Mouse (Mus musculus) intestine, embryonic 16.5 days (tissue): ENCODE data around the gene 4930404H24Rik. TPM values are rescaled to one million over a fixed set of nuclear protein-coding genes. Genes with fewer than 3 reads are reported as not detected.
A peak's percentile ranks its signal among the peaks of the same experiment; 100 is the strongest.

Experiments
- ATAC-seq: fragments of 200-750 bp; cut with Nextera tagmentation; 2 replicates; pipeline ENCODE4 v1.8.0; 2017; ENCODE audit warnings: moderate TSS enrichment, moderate library complexity
- H3K27ac ChIP-seq: fragments of 300-500 bp; sonication (generic); 2 replicates; pipeline ENCODE4 v1.5.1; 2014; ENCODE audit warnings: mild to moderate bottlenecking, low read length
- H3K27me3 ChIP-seq: fragments of 300-500 bp; sonication (generic); replicated peaks from 2 replicates; pipeline ENCODE4 v1.6.1; 2014; ENCODE audit warnings: low read length, control low read depth, mixed read lengths; ENCODE audit not compliant: control insufficient read depth, insufficient read depth
- H3K36me3 ChIP-seq: fragments of 300-500 bp; sonication (generic); 2 replicates; pipeline ENCODE4 v1.6.1; 2014; ENCODE audit warnings: low read length, control low read depth; ENCODE audit not compliant: control insufficient read depth, insufficient read depth
- H3K4me1 ChIP-seq: fragments of 300-500 bp; sonication (generic); 2 replicates; pipeline ENCODE4 v1.6.1; 2014; ENCODE audit warnings: low read length, control low read depth, mixed read lengths; ENCODE audit not compliant: control insufficient read depth, insufficient read depth
- H3K4me2 ChIP-seq: fragments of 300-500 bp; sonication (generic); 2 replicates; pipeline ENCODE4 v1.6.1; 2014; ENCODE audit warnings: low read depth, low read length, control low read depth
- H3K4me3 ChIP-seq: fragments of 300-500 bp; sonication (generic); 2 replicates; pipeline ENCODE4 v1.5.1; 2014; ENCODE audit warnings: mild to moderate bottlenecking, low read length
- H3K9ac ChIP-seq: fragments of 300-500 bp; sonication (generic); 2 replicates; pipeline ENCODE4 v1.6.1; 2014; ENCODE audit warnings: low read depth, low read length
- H3K9me3 ChIP-seq: fragments of 300-500 bp; sonication (generic); 2 replicates; pipeline ENCODE4 v1.6.1; 2016; ENCODE audit warnings: low read length, control low read depth; ENCODE audit not compliant: control insufficient read depth
- WGBS: fragments of 180-500 bp; shearing (Covaris S2); extraction: QIAGEN DNeasy Blood & Tissue Kit; methylation state at CpG from one replicate; pipeline ENCODE4 v1.1.7; 2014; 5-methylcytosine and 5-hydroxymethylcytosine counted together
- polyA plus RNA-seq: library from polyadenylated mRNA; unstranded; fragments of >200 nt; fragmentation: Nextera tagmentation; extraction: Ambion mirVana; gene quantifications from 2 replicates; pipeline ENCODE4 v1.2.1, GENCODE M21; 2015

The 4930404H24Rik gene
- polyA plus RNA-seq: not detected in 2 replicates

DNA sequence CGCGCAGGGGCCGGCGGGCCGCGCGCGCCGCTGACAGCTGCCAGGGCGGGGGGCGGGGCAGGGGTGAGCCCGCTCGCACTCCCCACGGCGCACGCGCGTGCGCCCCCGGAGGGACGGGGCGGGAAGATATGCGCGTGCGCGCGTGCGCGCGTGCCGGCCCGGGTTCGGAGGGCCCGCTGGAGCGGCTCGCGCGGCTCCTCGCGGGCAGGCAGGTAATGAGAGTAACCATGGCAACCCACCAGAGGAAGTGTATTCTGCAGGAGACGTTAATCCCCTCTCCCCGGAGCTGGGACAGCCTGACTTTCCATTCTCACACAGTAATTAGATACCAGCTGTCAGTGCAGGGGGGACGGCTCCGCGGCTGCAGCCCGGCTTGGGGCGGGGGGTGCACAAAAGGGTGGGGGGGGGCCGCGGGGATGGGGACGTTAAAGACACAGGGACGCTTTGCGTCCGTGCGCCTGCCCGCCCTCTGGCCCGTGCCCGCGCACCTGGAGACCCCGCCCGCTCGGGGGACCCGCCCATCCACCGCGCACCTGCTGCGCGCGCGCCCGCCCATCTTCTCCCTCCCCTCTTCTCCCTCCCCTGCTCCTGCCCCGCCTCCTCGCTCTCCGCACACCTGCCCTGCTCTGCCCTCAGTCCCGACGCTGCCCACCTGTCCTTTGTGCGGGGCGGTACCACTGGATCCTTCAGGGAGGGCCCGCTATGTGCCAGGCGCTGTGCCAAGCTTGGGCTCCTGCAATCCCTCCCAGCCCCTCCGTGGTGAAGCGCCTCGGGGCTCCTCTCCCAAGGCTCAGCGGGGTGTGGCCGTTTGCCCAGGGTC, at the start of gene 4930404H24Rik:
4930404H24Rik (plus strand) TSS at position 218 of the 820 bp plus-strand sequence.
- Histone ChIP-seq H3K36me3 (no peaks in the 10 kb centered on the region), H3K27ac (peak within 1 kb of the TSS; percentile 68), H3K4me1 (peaks cover 31% of the 10 kb centered on the region), H3K9me3 (no peaks in the 10 kb centered on the region), H3K4me3 (peak within 1 kb of the TSS; percentile 68), H3K27me3 (0 out of 2 replicates have a peak, but pooled peaks cover 4% of the 10 kb centered on the region), H3K4me2 (peak within 1 kb of the TSS; percentile 94), H3K9ac (peak within 1 kb of the TSS; percentile 76)
- peak; percentile 73 for ATAC-seq
- 1% methylated on average over 80 of the region's 83 CpGs for WGBS

DNA sequence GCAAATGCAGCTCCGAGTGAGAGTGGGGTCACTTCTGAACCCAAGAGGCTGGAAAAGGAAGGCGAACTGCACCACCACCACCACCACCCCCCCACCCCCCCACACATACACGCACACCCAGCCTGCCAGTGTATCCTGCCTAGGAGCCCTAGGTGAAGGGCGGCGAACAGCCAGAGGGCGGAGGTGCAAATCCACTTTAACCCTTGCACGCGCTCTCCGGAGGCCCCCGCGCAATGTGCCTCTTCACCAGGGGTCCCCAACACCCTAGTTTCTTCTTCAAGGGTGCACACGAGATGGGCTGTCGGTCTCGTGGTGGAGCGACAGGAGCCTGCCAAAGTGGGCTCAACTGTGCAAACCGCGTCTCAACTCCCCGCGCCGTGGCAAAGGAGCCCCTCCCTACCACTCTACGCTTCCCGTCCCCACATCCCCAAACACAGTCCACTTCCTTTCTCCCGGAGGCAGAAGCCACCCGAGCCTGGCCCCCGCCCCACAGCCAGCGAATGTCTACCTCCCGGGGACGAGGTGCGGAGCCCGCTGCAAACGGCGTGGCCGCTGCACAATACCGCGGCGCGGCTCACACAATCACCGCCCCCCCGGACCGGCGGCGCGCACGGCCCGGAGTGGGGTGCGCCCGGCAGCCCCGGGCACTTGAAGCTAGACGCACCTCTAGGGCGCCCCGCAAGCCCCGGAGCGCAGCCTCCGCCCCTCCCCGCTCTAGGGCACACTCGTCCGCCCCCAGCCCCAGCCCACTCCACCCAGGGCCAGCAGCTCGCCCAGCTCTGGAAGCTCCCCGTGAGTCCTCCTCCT, 49.0 kb upstream of the 4930404H24Rik start:
- Histone ChIP-seq H3K27ac (peak overlapping the region; percentile 100), H3K27me3 (no peaks in the 10 kb centered on the region), H3K4me2 (peak overlapping the region; percentile 98), H3K9me3 (no peaks in the 10 kb centered on the region), H3K36me3 (no peaks in the 10 kb centered on the region), H3K4me3 (peak overlapping the region; percentile 99), H3K9ac (peak overlapping the region; percentile 97), H3K4me1 (peaks cover 49% of the 10 kb centered on the region)
- peak; percentile 26 for ATAC-seq
- under 1% methylated on average over 50 of the region's 59 CpGs for WGBS

DNA sequence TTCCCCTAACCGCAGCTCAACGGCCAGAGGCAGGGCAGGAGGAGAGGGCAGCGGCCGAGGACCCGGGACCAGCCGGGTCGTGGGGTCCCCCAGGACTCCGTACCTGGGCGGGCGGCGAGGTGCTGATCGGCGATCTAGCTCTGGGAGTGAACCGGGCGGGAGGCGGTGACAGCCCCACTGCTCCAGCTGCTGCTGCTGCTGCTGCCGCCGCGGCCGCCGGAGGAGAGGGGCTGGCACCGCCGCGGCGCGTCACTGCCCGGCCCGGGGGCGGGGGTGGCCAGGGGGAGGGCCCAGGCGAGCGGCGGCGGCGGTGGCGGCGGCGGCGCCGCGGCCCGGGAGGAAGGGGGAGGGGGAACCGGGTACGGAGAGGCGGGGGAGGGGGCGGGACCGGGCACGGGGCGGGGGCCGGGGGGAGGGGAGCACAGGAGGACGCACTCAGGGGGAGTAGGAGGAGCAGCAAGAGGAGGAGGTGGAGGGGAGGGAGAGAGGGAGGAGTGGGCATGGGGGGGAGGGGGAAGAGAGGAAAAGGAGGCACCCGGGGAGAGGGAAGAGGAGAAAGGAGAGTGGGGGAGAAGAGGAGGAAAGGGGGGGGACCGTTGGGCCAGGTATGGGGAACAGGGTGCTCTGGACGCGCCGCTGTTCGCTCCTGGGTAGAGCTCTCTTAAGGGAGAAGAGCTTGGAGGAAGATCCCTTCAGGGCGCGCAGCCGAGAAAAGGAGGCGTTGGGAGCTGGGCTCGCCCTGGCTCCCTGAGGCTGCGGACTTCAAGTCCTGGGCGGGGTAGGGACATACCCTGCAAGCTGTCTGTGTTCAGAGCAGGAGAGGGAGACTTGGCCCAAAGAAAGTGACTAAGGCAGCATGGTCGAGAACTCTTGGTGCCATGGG, 48.1 kb upstream of the 4930404H24Rik start:
- WGBS: under 1% methylated on average over 37 of the region's 64 CpGs
- peak; percentile 75 for ATAC-seq
- H3K9ac ChIP-seq: peak overlapping the region; percentile 97

DNA sequence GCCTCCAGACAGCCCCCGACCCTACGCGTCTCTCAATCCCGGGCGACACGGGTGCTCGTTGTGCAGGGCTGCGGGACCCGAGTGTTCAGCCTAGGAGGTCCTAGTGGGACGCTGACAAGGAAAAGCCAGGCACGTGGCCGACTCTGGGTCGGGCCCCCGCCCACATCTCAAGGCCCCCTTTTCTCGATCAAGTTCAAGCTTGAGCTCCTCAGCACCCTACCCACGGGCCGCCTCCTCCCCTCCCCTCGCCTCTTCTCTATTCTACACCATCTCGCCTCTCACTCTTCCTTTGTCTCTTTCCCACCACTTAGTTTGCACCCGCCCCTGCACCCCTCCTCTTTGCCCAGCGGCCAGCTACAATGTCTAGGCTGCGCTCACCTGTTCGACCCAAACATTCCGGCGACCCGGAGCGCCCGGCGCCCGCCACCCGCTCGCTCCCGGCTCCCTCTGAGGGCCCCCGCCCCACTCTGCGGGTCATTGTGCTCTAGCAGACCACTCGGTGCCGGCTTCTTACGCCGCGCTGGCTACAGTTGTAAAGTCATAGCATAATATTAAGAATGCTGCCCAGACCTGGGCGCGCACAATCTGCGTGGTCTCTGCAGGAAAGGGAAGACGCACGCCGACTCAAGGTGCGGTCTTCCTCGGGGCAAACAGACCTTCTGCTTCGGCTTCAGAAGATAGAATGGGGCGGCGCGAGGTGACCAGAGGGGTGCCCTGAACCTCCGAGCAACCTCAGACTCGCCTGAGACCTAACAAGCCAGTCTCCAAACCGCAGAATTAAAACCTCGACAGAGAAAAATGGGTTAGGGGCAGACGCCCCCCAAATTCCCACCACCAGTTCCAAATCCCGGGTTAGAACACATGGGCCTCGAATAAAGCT, 47.2 kb upstream of the 4930404H24Rik start:
- no peaks in the 10 kb centered on the region for H3K9me3 ChIP-seq
- peak; percentile 37 for ATAC-seq
- peak overlapping the region; percentile 98 for H3K4me2 ChIP-seq
- under 1% methylated on average over 59 of the region's 59 CpGs for WGBS
- peak overlapping the region; percentile 100 for H3K27ac ChIP-seq
- H3K9ac ChIP-seq: peak overlapping the region; percentile 97
- no peaks in the 10 kb centered on the region for H3K36me3 ChIP-seq
- peaks cover 37% of the 10 kb centered on the region for H3K4me1 ChIP-seq
- H3K27me3 ChIP-seq: no peaks in the 10 kb centered on the region
- H3K4me3 ChIP-seq: peak overlapping the region; percentile 99

More for the DNA sequence above, 48.1 kb upstream of the 4930404H24Rik start:
- H3K4me2 ChIP-seq: peak overlapping the region; percentile 98
- no peaks in the 10 kb centered on the region for H3K9me3 ChIP-seq
- no peaks in the 10 kb centered on the region for H3K27me3 ChIP-seq
- peak overlapping the region; percentile 99 for H3K4me3 ChIP-seq
- H3K4me1 ChIP-seq: peaks cover 42% of the 10 kb centered on the region
- no peaks in the 10 kb centered on the region for H3K36me3 ChIP-seq
- peak overlapping the region; percentile 100 for H3K27ac ChIP-seq

DNA sequence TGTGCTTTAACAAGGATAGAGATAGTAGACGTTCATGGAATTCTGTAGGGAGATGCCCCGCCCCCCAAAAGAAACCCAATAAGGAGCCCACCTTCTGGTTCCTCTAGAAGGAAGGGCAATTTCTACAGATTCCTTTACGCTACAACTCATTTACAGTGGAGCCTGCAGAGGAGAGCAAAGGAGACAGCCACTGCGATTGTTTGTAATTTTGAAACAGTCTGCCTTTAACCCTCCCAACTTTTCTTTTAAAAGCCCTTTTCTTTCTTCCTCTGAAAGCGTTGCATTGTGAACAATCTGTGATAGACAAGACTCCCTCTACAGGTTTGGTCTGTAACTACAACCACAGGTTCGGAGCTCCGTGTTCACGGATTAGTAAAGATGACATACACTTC, 46.6 kb upstream of the 4930404H24Rik start:
- Histone ChIP-seq H3K4me1 (peaks cover 31% of the 10 kb centered on the region), H3K27ac (peak overlapping the region; percentile 100), H3K4me2 (peak overlapping the region; percentile 98), H3K4me3 (peak overlapping the region; percentile 99), H3K9me3 (no peaks in the 10 kb centered on the region), H3K36me3 (no peaks in the 10 kb centered on the region), H3K9ac (peak overlapping the region; percentile 97), H3K27me3 (no peaks in the 10 kb centered on the region)
- ATAC-seq: no peak
- WGBS: under 1% methylated on average over 8 of the region's 8 CpGs

DNA sequence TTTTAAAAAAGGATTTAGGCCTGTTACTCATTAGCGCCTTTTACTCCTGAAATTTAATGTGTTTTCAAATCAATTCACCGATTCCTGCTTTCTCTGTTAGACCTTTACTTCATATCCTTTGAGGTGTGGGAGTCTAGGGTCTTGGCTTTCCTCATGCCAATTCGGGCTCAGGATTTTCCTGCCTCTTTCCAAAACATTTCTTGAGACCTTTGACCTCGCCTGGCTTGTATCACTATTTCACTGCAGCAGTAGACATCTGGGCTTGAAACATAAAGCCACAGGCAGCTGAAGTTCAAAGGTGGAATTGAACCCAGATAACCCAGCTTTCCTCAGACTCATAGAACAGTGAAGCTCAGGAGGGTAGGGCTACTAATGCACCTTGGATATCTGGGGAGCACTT, 46.1 kb upstream of the 4930404H24Rik start:
- WGBS: 22% methylated on average over 4 of the region's 4 CpGs
- Histone ChIP-seq H3K9me3 (no peaks in the 10 kb centered on the region), H3K27ac (peak overlapping the region; percentile 34; the same call in 1 of the 2 replicates), H3K4me3 (no peak overlapping the region), H3K9ac (no peak overlapping the region), H3K4me2 (peak overlapping the region; percentile 14; the same call in 1 of the 2 replicates), H3K27me3 (no peaks in the 10 kb centered on the region), H3K36me3 (no peaks in the 10 kb centered on the region), H3K4me1 (peaks cover 26% of the 10 kb centered on the region)
- peak; percentile 22; the same call in 1 of the 2 replicates for ATAC-seq

DNA sequence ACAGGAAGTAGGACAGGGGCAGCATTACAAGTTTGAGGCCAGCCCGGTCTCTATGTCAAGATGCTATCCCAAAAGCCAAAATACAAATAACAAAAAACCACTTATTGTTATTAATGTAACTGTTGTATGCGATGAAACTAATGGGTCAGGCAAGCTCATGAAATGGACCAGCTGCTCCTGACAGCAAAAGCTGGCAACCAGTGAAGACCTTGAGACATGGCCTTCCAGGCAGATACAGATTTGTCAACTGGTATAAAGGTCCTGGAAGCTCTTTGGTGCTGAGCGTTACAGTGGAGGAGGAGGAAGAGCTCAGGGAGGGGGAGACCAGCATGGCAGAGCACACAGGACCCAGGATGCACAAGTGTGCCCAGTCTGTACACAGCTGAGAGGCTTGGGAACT, 44.9 kb upstream of the 4930404H24Rik start:
- H3K27me3 ChIP-seq: no peaks in the 10 kb centered on the region
- 66% methylated on average over 3 of the region's 3 CpGs for WGBS
- no peaks in the 10 kb centered on the region for H3K9me3 ChIP-seq
- no peak overlapping the region for H3K4me2 ChIP-seq
- no peak for ATAC-seq
- H3K36me3 ChIP-seq: no peaks in the 10 kb centered on the region
- no peak overlapping the region for H3K4me3 ChIP-seq
- H3K4me1 ChIP-seq: peaks cover 13% of the 10 kb centered on the region
- no peak overlapping the region for H3K9ac ChIP-seq
- no peak overlapping the region for H3K27ac ChIP-seq

DNA sequence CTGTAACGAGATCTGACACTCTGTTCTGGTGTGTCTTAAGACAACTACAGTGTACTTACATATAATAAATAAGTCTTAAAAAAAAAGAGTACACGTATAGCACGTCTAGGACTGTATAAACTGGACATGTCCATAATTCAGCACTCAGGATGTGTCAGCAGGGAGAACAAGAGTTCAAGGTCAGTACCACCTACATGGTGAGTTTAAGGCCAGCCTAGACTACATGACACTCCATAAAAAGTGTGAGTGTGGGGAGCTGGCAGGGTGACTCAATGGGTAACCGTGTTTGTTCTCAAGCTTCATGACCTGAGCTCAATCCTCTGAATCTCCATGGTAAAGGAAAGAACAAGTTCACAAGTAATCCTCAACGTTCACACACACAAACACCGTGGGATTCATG, 44.1 kb upstream of the 4930404H24Rik start:
- no peak overlapping the region for H3K4me2 ChIP-seq
- H3K9me3 ChIP-seq: no peaks in the 10 kb centered on the region
- 74% methylated on average over 6 of the region's 6 CpGs for WGBS
- no peak overlapping the region for H3K4me3 ChIP-seq
- no peak for ATAC-seq
- peaks cover 10% of the 10 kb centered on the region for H3K4me1 ChIP-seq
- no peak overlapping the region for H3K9ac ChIP-seq
- H3K27me3 ChIP-seq: no peaks in the 10 kb centered on the region
- H3K36me3 ChIP-seq: no peaks in the 10 kb centered on the region
- H3K27ac ChIP-seq: no peak overlapping the region
